Mouse (Mus musculus): ENCODE results near the gene Dnajb3.
"Not testable (repeated sequence)": the region's sequence is repeated elsewhere in the genome, so short reads cannot be mapped to it uniquely, and the experiment has no call there.

Dnajb3 gene

GRCm38 (mm10) chr1:88215466-88216380, 10.1 kb upstream of the Dnajb3 start:
- no peak for DNase-seq (ENCODE audit: low spot score)

- DNase-seq (ENCODE audit: low spot score) = no peak
Observed at GRCm38 (mm10) chr1:88214462-88214952, 8.9 kb upstream of the Dnajb3 start.

GRCm38 (mm10) chr1:88213766-88214461, 8.3 kb upstream of the Dnajb3 start:
- no peak for DNase-seq (ENCODE audit: low spot score)

- no peak for DNase-seq (ENCODE audit: low spot score)
Observed at GRCm38 (mm10) chr1:88213061-88213460, 7.5 kb upstream of the Dnajb3 start.

GRCm38 (mm10) chr1:88212341-88213045, 6.9 kb upstream of the Dnajb3 start:
- DNase-seq (ENCODE audit: low spot score) = no peak

GRCm38 (mm10) chr1:88211812-88212211, 6.2 kb upstream of the Dnajb3 start, which contains the start of gene Ugt1a1:
Gene Ugt1a1, plus strand, starts transcription at chr1:88211959.
- no peak for DNase-seq (ENCODE audit: low spot score)

- no peak for DNase-seq (ENCODE audit: low spot score)
Observed at GRCm38 (mm10) chr1:88206843-88207479, 1.4 kb upstream of the Dnajb3 start.

GRCm38 (mm10) chr1:88200456-88200855, 5.1 kb downstream of the Dnajb3 start, which contains the start of gene Ugt1a2:
Gene Ugt1a2, plus strand, starts transcription at chr1:88200601.
- DNase-seq (ENCODE audit: low spot score) = no peak

GRCm38 (mm10) chr1:88199996-88200395, 5.6 kb downstream of the Dnajb3 start:
- no peak for DNase-seq (ENCODE audit: low spot score)

- no peak for DNase-seq (ENCODE audit: low spot score)
Observed at GRCm38 (mm10) chr1:88197443-88197842, 8.1 kb downstream of the Dnajb3 start.

- no peak for DNase-seq (ENCODE audit: low spot score)
Observed at GRCm38 (mm10) chr1:88195687-88196086, 9.9 kb downstream of the Dnajb3 start.

GRCm38 (mm10) chr1:88192136-88192535, 13.4 kb downstream of the Dnajb3 start:
- DNase-seq (ENCODE audit: low spot score) = no peak

GRCm38 (mm10) chr1:88186325-88186935, 19.2 kb downstream of the Dnajb3 start:
- DNase-seq (ENCODE audit: low spot score) = no peak

- no peak for DNase-seq (ENCODE audit: low spot score)
Observed at GRCm38 (mm10) chr1:88179657-88180056, 25.9 kb downstream of the Dnajb3 start.

GRCm38 (mm10) chr1:88172190-88172589, 33.4 kb downstream of the Dnajb3 start:
- not testable (repeated sequence) for DNase-seq (ENCODE audit: low spot score)

GRCm38 (mm10) chr1:88165711-88166110, 39.9 kb downstream of the Dnajb3 start, which contains the start of gene Ugt1a5:
Gene Ugt1a5, plus strand, starts transcription at chr1:88166012.
- DNase-seq (ENCODE audit: low spot score) = no peak

GRCm38 (mm10) chr1:88158430-88158829, 47.2 kb downstream of the Dnajb3 start:
- DNase-seq (ENCODE audit: low spot score) = no peak
